Mouse (Mus musculus): ENCODE data around the gene Eaf2. TPM values are rescaled to one million over a fixed set of nuclear protein-coding genes. Genes with fewer than 3 reads are reported as not detected.

Eaf2 gene
- 7.4 and 8.1 TPM in 2 replicates for total RNA-seq (2012; rRNA removed)
- total RNA-seq (2014; rRNA removed), result 5.0 and 7.1 TPM in 2 replicates
- polyA plus RNA-seq (2012; ENCODE audit: insufficient read length, low read depth), result 3.5 and 5.5 TPM in 2 replicates

GRCm38 (mm10) chr16:36874583-36875275 lies at the start of gene Eaf2, which contains the start of gene Golgb1:
Gene Eaf2, minus strand, starts transcription at chr16:36875003.
Gene Golgb1, plus strand, starts transcription at chr16:36875140.
- H3K9me3 ChIP-seq (replicated peaks; ENCODE audit: low read length), result no peaks in the 10 kb centered on the region
- TF ChIP-seq POLR2AphosphoS2 (IDR thresholded peaks at IDR 0.05; ENCODE audit: low read depth, low read length) (peak; percentile 68; the same call in 1 of the 2 replicates), CHD1 (IDR thresholded peaks at IDR 0.05; ENCODE audit: low read depth, low read length) (no peak), ZNF384 (IDR thresholded peaks at IDR 0.05; ENCODE audit: low read depth, low read length) (no peak), SIN3A (IDR thresholded peaks at IDR 0.05; ENCODE audit: low read length) (peak; percentile 100), NRF1 (IDR thresholded peaks at IDR 0.05; ENCODE audit: low read depth, low read length) (peak; percentile 64), TCF12 (IDR thresholded peaks at IDR 0.05; ENCODE audit: low read depth, low read length) (peak; percentile 79), RCOR1 (conservative IDR thresholded peaks at IDR 0.05; ENCODE audit: low read depth, low read length) (no peak), USF2 (conservative IDR thresholded peaks at IDR 0.05; ENCODE audit: low read depth, low read length) (peak; percentile 96), SMC3 (IDR thresholded peaks at IDR 0.05; ENCODE audit: low read depth, low read length) (no peak), ELF1 (IDR thresholded peaks at IDR 0.05; ENCODE audit: low read depth, low read length) (peak; percentile 99), PAX5 (IDR thresholded peaks at IDR 0.05; ENCODE audit: low read length) (no peak), ZKSCAN1 (IDR thresholded peaks at IDR 0.05; ENCODE audit: borderline replicate concordance, low read depth, low read length) (no peak), IRF4 (IDR thresholded peaks at IDR 0.05; ENCODE audit: low read depth, low read length) (peak; percentile 74; the same call in 1 of the 2 replicates), MXI1 (IDR thresholded peaks at IDR 0.05; ENCODE audit: low read depth, low read length) (peak; percentile 99), E2F4 (IDR thresholded peaks at IDR 0.05; ENCODE audit: insufficient replicate concordance, low read depth, low read length) (no peak; the same call in 1 of the 2 replicates), CHD2 (IDR thresholded peaks at IDR 0.05; ENCODE audit: low read length) (peak; percentile 99), POLR2A (IDR thresholded peaks at IDR 0.05; ENCODE audit: low read depth, low read length) (peak; percentile 81), ETS1 (conservative IDR thresholded peaks at IDR 0.05; ENCODE audit: low read depth, low read length) (peak; percentile 73; the same call in 1 of the 2 replicates), MEF2A (IDR thresholded peaks at IDR 0.05; ENCODE audit: borderline replicate concordance, low read depth, low read length) (peak; percentile 77; the same call in 1 of the 2 replicates), TBP (conservative IDR thresholded peaks at IDR 0.05; ENCODE audit: low read depth, low read length) (peak; percentile 91), ZMIZ1 (IDR thresholded peaks at IDR 0.05; ENCODE audit: low read depth, low read length) (peak; percentile 78), ZC3H11A (IDR thresholded peaks at IDR 0.05; ENCODE audit: low read depth, low read length) (no peak), CTCF (conservative IDR thresholded peaks at IDR 0.05 in 1 of 2, IDR thresholded peaks at IDR 0.05 in 1 of 2; ENCODE audit: low read depth in 2 of 2, low read length in 2 of 2) (no peak), JUN (IDR thresholded peaks at IDR 0.05; ENCODE audit: insufficient read depth, low read depth, low read length) (no peak; the same call in 1 of the 2 replicates), EP300 (IDR thresholded peaks at IDR 0.05; ENCODE audit: low read length) (no peak), MYC (IDR thresholded peaks at IDR 0.05; ENCODE audit: low read depth, low read length) (peak; percentile 98), HCFC1 (IDR thresholded peaks at IDR 0.05; ENCODE audit: low read depth, low read length) (peak; percentile 97), MAFK (IDR thresholded peaks at IDR 0.05; ENCODE audit: insufficient replicate concordance, low read length) (no peak), MAX (IDR thresholded peaks at IDR 0.05; ENCODE audit: low read length) (peak; percentile 99), RAD21 (IDR thresholded peaks at IDR 0.05; ENCODE audit: low read depth, low read length) (no peak), GABPA (IDR thresholded peaks at IDR 0.05; ENCODE audit: insufficient replicate concordance, low read depth, low read length) (peak; percentile 48; the same call in 1 of the 2 replicates), NELFE (IDR thresholded peaks at IDR 0.05; ENCODE audit: low read depth, low read length) (peak; percentile 69; the same call in 1 of the 2 replicates), BHLHE40 (IDR thresholded peaks at IDR 0.05; ENCODE audit: low read depth, low read length) (peak; percentile 62), JUND (conservative IDR thresholded peaks at IDR 0.05; ENCODE audit: low read depth, low read length) (no peak), USF1 (IDR thresholded peaks at IDR 0.05; ENCODE audit: low read depth, low read length) (peak; percentile 99), UBTF (IDR thresholded peaks at IDR 0.05; ENCODE audit: low read depth, low read length) (no peak), MAZ (IDR thresholded peaks at IDR 0.05; ENCODE audit: low read depth, low read length) (peak; percentile 8; the same call in 1 of the 2 replicates), KAT2A (IDR thresholded peaks at IDR 0.05; ENCODE audit: insufficient replicate concordance, low read length) (peak; percentile 97)

More at GRCm38 (mm10) chr16:36874583-36875275, at the start of gene Eaf2, which contains the start of gene Golgb1:
- DNase-seq (ENCODE audit: extremely low read depth), result peak; percentile 100
- dilution Hi-C loops (cut with MboI; ENCODE audit: extremely low pct_ligation_motif_present, extremely low pct_unique_long_range_greater_than_20kb, low sequenced_read_pairs), result no loop called here
- H3K4me3 ChIP-seq (replicated peaks in 1 of 3; ENCODE audit: low read depth in 2 of 3, low read length in 2 of 3, poor library complexity in 1 of 3), result peak within 1 kb of the TSS; percentile 88 to 96 (median 95)
- H3K79me2 ChIP-seq (replicated peaks; ENCODE audit: control insufficient read depth, extremely low read depth, insufficient read depth, poor library complexity, severe bottlenecking), result peaks cover 53% of the 10 kb centered on the region
- H3K4me2 ChIP-seq (ENCODE audit: insufficient read depth, low read depth, poor library complexity, severe bottlenecking), result peak within 1 kb of the TSS; percentile 100
- peak within 1 kb of the TSS; percentile 62 for H3K27ac ChIP-seq (ENCODE audit: insufficient read depth, low read depth)
- peak within 1 kb of the TSS; percentile 80 for H3K9ac ChIP-seq (ENCODE audit: insufficient read depth, low read depth)
- H3K36me3 ChIP-seq (replicated peaks in 1 of 2; ENCODE audit: control insufficient read depth in 1 of 2, insufficient read depth in 1 of 2, low read length in 1 of 2), result peaks cover 14 to 29% of the 10 kb centered on the region in 2 experiments
- in situ Hi-C loops (cut with MboI; ENCODE audit: low pct_ligation_motif_present, low pct_unique_long_range_greater_than_20kb, low sequenced_read_pairs), result no loop called here
- no peaks in the 10 kb centered on the region for H3K27me3 ChIP-seq (replicated peaks)
- H3K4me1 ChIP-seq (ENCODE audit: control insufficient read depth in 1 of 2, insufficient read depth in 2 of 2), result peaks cover 6 to 33% of the 10 kb centered on the region in 2 experiments; a peak in 3 of 4 replicates
